Mouse (Mus musculus): Measurements from ENCODE around the gene Ereg. TPM values are rescaled to one million over a fixed set of nuclear protein-coding genes. Genes with fewer than 3 reads are reported as not detected.

The Ereg gene
- total RNA-seq (2014; rRNA removed) (not detected in 2 replicates), polyA plus RNA-seq (2015; fragmentation: Nextera tagmentation; extraction: Ambion mirVana) (not detected in 2 replicates)

- TF ChIP-seq CTCF (IDR thresholded peaks at IDR 0.05; ENCODE audit: low read depth), result no peak
- Histone ChIP-seq H3K9me3 (ENCODE audit: low read length) (no peaks in the 10 kb centered on the region), H3K36me3 (ENCODE audit: insufficient read depth, low read length) (no peaks in the 10 kb centered on the region), H3K4me3 (ENCODE audit: low read length) (peak within 1 kb of the TSS; percentile 30), H3K4me2 (ENCODE audit: low read depth, low read length) (peak within 1 kb of the TSS; percentile 67), H3K27ac (no peak within 1 kb of the TSS), H3K9ac (replicated peaks; ENCODE audit: low read length) (no peak within 1 kb of the TSS), H3K4me1 (ENCODE audit: insufficient read depth, low read length) (no peaks in the 10 kb centered on the region), H3K27me3 (ENCODE audit: insufficient read depth, low read length) (peaks cover 11% of the 10 kb centered on the region)
- no peak for ATAC-seq
- peak; percentile 12 for DNase-seq (ENCODE audit: low spot score)
- 2% methylated on average over 25 of the region's 25 CpGs for WGBS
These were observed at the start of gene Ereg for GRCm38 (mm10) chr5:91074450-91074950. Ereg (plus strand) TSS chr5:91074622.

DNA sequence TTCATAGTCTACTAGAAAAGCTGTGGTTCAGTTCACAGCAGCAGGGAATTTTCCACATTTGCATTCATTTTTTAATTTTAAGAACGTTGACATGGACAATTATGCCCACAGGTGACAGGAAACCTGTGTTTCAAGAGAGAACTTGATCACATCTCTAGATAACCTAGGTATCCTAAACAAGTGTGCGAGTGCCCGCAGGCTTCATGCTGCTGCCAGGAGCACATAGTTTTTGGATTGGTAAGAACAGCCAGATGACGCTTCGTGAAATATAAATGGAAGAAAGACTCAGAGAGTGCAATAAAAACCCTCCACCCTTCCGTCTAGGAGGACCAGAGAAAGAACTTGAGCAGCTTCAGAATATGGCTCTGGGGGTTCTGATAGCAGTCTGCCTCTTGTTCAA lies 47.3 kb upstream of the Ereg start, which contains the start of gene Epgn:
Epgn (plus strand) TSS at position 301 of the 400 bp plus-strand sequence.
- Histone ChIP-seq H3K9me3 (ENCODE audit: low read length) (no peaks in the 10 kb centered on the region), H3K4me3 (ENCODE audit: low read length) (no peak within 1 kb of the TSS), H3K4me1 (ENCODE audit: insufficient read depth, low read length) (no peaks in the 10 kb centered on the region), H3K27ac (no peak within 1 kb of the TSS), H3K4me2 (ENCODE audit: low read depth, low read length) (no peak within 1 kb of the TSS), H3K27me3 (ENCODE audit: insufficient read depth, low read length) (no peaks in the 10 kb centered on the region), H3K36me3 (ENCODE audit: insufficient read depth, low read length) (no peaks in the 10 kb centered on the region), H3K9ac (replicated peaks; ENCODE audit: low read length) (no peak within 1 kb of the TSS)
- ATAC-seq (no peak), DNase-seq (ENCODE audit: low spot score) (no peak)
- no peak for TF ChIP-seq CTCF (IDR thresholded peaks at IDR 0.05; ENCODE audit: low read depth)
- WGBS, result 81% methylated on average over 6 of the region's 6 CpGs

DNA sequence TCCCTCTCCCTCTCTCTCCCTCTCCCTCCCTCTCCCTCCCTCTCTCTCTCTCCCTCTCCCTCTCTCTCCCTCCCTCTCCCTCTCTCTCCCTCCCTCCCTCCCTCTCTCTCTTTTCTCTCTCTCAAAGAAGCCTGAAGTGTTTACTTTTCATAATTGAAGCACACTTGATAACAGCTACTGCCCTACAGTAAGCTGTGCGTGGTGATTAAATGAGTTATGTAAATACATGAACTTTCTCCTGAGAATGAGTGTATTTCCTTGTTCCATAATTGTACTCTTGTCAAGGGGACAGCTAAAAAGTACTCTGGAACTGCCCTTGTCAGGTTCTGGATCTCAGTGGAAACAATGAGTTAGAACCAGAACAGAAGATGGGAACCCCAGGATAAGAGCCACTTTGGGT lies 46.6 kb upstream of the Ereg start:
- Histone ChIP-seq H3K27me3 (ENCODE audit: insufficient read depth, low read length) (no peaks in the 10 kb centered on the region), H3K27ac (no peak overlapping the region), H3K4me2 (ENCODE audit: low read depth, low read length) (no peak overlapping the region), H3K4me3 (ENCODE audit: low read length) (no peak overlapping the region), H3K9ac (replicated peaks; ENCODE audit: low read length) (no peak overlapping the region), H3K9me3 (ENCODE audit: low read length) (no peaks in the 10 kb centered on the region), H3K4me1 (ENCODE audit: insufficient read depth, low read length) (no peaks in the 10 kb centered on the region), H3K36me3 (ENCODE audit: insufficient read depth, low read length) (no peaks in the 10 kb centered on the region)
- ATAC-seq (no peak), DNase-seq (ENCODE audit: low spot score) (no peak)
- 77% methylated on average over 1 of the region's 1 CpGs for WGBS
- no peak for TF ChIP-seq CTCF (IDR thresholded peaks at IDR 0.05; ENCODE audit: low read depth)

DNA sequence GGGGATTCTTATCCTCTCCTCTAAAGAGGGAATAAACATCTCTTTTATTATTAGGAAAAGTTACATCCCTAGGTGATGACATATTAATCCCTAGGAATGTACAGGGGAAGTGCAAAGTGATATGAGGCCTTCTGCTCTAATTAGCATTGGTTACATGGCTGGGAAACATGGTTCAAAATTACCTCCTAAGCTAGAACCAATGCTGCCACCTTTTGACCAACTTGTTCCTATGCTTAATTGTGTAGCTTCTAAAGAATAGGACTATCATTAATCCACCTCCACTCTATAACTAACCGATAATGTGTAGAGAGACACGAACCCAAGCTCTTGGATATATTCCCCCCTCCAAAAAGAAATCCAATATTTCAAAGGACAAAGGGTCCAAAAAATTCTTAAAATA lies 43.8 kb upstream of the Ereg start:
- no peaks in the 10 kb centered on the region for H3K36me3 ChIP-seq (ENCODE audit: insufficient read depth, low read length)
- no peaks in the 10 kb centered on the region for H3K27me3 ChIP-seq (ENCODE audit: insufficient read depth, low read length)
- no peak for DNase-seq (ENCODE audit: low spot score)
- H3K9ac ChIP-seq (replicated peaks; ENCODE audit: low read length), result no peak overlapping the region
- H3K27ac ChIP-seq, result no peak overlapping the region
- H3K4me3 ChIP-seq (ENCODE audit: low read length), result no peak overlapping the region
- no peaks in the 10 kb centered on the region for H3K9me3 ChIP-seq (ENCODE audit: low read length)
- 95% methylated on average over 2 of the region's 2 CpGs for WGBS
- H3K4me2 ChIP-seq (ENCODE audit: low read depth, low read length), result no peak overlapping the region
- no peaks in the 10 kb centered on the region for H3K4me1 ChIP-seq (ENCODE audit: insufficient read depth, low read length)
- TF ChIP-seq CTCF (IDR thresholded peaks at IDR 0.05; ENCODE audit: low read depth), result no peak
- no peak for ATAC-seq

GRCm38 (mm10) chr5:91035341-91035740 lies 39.1 kb upstream of the Ereg start:
- H3K27me3 ChIP-seq (ENCODE audit: insufficient read depth, low read length), result no peaks in the 10 kb centered on the region
- 83% methylated on average over 2 of the region's 2 CpGs for WGBS
- H3K4me2 ChIP-seq (ENCODE audit: low read depth, low read length), result no peak overlapping the region

GRCm38 (mm10) chr5:91036628-91037027 lies 37.8 kb upstream of the Ereg start:
- Histone ChIP-seq H3K9me3 (ENCODE audit: low read length) (no peaks in the 10 kb centered on the region), H3K4me1 (ENCODE audit: insufficient read depth, low read length) (no peaks in the 10 kb centered on the region), H3K4me3 (ENCODE audit: low read length) (no peak overlapping the region), H3K36me3 (ENCODE audit: insufficient read depth, low read length) (no peaks in the 10 kb centered on the region), H3K4me2 (ENCODE audit: low read depth, low read length) (no peak overlapping the region), H3K9ac (replicated peaks; ENCODE audit: low read length) (no peak overlapping the region), H3K27me3 (ENCODE audit: insufficient read depth, low read length) (no peaks in the 10 kb centered on the region), H3K27ac (no peak overlapping the region)
- TF ChIP-seq CTCF (IDR thresholded peaks at IDR 0.05; ENCODE audit: low read depth), result no peak
- DNase-seq (ENCODE audit: low spot score) (no peak), ATAC-seq (no peak)
- WGBS, result 92% methylated on average over 4 of the region's 4 CpGs

More at GRCm38 (mm10) chr5:91035341-91035740, 39.1 kb upstream of the Ereg start:
- H3K27ac ChIP-seq, result no peak overlapping the region
- H3K9me3 ChIP-seq (ENCODE audit: low read length), result no peaks in the 10 kb centered on the region
- H3K4me1 ChIP-seq (ENCODE audit: insufficient read depth, low read length), result no peaks in the 10 kb centered on the region
- DNase-seq (ENCODE audit: low spot score) (no peak), ATAC-seq (no peak)
- H3K9ac ChIP-seq (replicated peaks; ENCODE audit: low read length), result no peak overlapping the region
- no peaks in the 10 kb centered on the region for H3K36me3 ChIP-seq (ENCODE audit: insufficient read depth, low read length)
- no peak overlapping the region for H3K4me3 ChIP-seq (ENCODE audit: low read length)
- TF ChIP-seq CTCF (IDR thresholded peaks at IDR 0.05; ENCODE audit: low read depth), result no peak

GRCm38 (mm10) chr5:91037756-91038155 lies 36.7 kb upstream of the Ereg start:
- H3K9me3 ChIP-seq (ENCODE audit: low read length), result no peaks in the 10 kb centered on the region
- no peaks in the 10 kb centered on the region for H3K27me3 ChIP-seq (ENCODE audit: insufficient read depth, low read length)
- H3K36me3 ChIP-seq (ENCODE audit: insufficient read depth, low read length), result no peaks in the 10 kb centered on the region
- no peak for TF ChIP-seq CTCF (IDR thresholded peaks at IDR 0.05; ENCODE audit: low read depth)
- WGBS, result 68% methylated on average over 2 of the region's 2 CpGs
- H3K4me3 ChIP-seq (ENCODE audit: low read length), result no peak overlapping the region
- DNase-seq (ENCODE audit: low spot score) (no peak), ATAC-seq (no peak)
- H3K4me2 ChIP-seq (ENCODE audit: low read depth, low read length), result no peak overlapping the region
- no peak overlapping the region for H3K27ac ChIP-seq
- no peak overlapping the region for H3K9ac ChIP-seq (replicated peaks; ENCODE audit: low read length)
- no peaks in the 10 kb centered on the region for H3K4me1 ChIP-seq (ENCODE audit: insufficient read depth, low read length)

Measured in hindbrain, postnatal 0 days (tissue).